Mouse (Mus musculus): Measurements from ENCODE around the gene Cdh6. TPM values are rescaled to one million over a fixed set of nuclear protein-coding genes. Genes with fewer than 3 reads are reported as not detected.

The Cdh6 gene
- polyA plus RNA-seq, 1 experiment from 2014 or later = 17.9 TPM

DNA sequence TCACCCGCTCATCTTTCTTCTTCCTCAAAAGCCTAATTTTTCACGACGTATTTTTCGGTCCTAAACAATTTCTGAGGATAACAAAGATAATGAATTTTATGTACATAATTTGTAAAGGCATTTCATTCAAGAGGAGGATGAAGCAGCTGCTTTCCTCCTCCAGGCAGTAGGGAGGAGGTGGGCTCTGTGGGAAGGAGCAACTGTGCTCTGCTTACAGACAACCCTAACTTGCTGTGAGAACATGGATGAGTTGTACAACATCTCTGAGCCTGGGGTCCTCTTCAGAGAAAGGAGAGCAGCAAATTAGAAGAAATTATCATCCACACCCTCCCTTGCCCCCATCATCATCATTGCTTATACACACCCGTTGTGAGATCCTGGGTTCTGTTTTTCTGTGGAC lies 33.8 kb downstream of the Cdh6 start:
- WGBS = 59% methylated on average over 5 of the region's 5 CpGs
- H3K27me3 ChIP-seq = no peaks in the 10 kb centered on the region

DNA sequence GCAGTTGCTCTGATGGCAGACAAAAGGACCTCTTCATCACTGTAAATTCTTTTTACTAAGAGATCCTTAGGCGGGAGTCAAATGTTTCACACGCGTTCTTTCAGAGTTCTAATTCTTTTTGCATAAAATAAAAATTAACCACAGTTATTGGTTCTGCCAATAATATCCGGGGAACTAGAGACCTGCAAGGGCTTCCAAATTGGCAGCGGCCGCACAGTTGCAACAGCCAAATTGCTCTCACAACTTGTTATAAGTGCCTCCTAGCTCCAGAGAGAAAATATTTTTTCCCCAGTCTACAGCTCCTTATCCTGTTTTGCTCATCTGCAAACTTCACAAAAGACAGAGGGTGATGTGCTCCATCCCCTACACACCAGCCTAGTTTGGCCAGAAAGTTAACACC lies 36.3 kb downstream of the Cdh6 start:
- H3K9ac ChIP-seq = no peak overlapping the region
- no peaks in the 10 kb centered on the region for H3K27me3 ChIP-seq
- no peak overlapping the region for H3K27ac ChIP-seq (replicated peaks)
- WGBS = 72% methylated on average over 6 of the region's 6 CpGs
- peaks cover 8% of the 10 kb centered on the region for H3K4me1 ChIP-seq (replicated peaks)
- no peak overlapping the region for H3K4me2 ChIP-seq
- no peaks in the 10 kb centered on the region for H3K36me3 ChIP-seq
- H3K4me3 ChIP-seq = no peak overlapping the region
- ATAC-seq (ENCODE audit: low FRiP score, low read depth) = no peak
- no peaks in the 10 kb centered on the region for H3K9me3 ChIP-seq

More for the DNA sequence above, 33.8 kb downstream of the Cdh6 start:
- Histone ChIP-seq H3K4me1 (replicated peaks) (peaks cover 8% of the 10 kb centered on the region), H3K4me3 (no peak overlapping the region), H3K27ac (replicated peaks) (no peak overlapping the region), H3K4me2 (no peak overlapping the region), H3K36me3 (no peaks in the 10 kb centered on the region), H3K9ac (no peak overlapping the region), H3K9me3 (no peaks in the 10 kb centered on the region)
- ATAC-seq (ENCODE audit: low FRiP score, low read depth) = no peak

DNA sequence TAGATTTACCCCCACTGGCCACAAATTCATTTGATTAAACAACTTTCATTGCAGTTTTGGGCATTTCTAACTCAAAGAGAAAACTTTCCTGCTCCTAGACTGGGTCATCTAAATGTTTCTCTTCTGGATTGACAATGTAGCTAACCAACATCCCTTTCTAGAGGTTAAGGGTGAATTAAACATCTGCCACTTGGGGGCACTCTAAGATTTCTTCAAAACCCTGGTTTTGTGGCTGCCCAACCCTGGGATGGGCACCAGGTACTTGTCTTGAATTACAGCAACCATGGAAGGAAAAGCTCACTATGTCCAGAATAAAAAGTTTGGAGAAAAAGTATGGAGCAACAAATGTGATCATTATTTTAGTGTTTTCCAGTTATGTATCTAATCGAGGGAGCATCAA lies 39.4 kb downstream of the Cdh6 start:
- H3K4me1 ChIP-seq (replicated peaks) = peaks cover 8% of the 10 kb centered on the region; the same call in 1 of the 2 replicates
- WGBS = 71% methylated on average over 1 of the region's 1 CpGs
- ATAC-seq (ENCODE audit: low FRiP score, low read depth) = no peak

DNA sequence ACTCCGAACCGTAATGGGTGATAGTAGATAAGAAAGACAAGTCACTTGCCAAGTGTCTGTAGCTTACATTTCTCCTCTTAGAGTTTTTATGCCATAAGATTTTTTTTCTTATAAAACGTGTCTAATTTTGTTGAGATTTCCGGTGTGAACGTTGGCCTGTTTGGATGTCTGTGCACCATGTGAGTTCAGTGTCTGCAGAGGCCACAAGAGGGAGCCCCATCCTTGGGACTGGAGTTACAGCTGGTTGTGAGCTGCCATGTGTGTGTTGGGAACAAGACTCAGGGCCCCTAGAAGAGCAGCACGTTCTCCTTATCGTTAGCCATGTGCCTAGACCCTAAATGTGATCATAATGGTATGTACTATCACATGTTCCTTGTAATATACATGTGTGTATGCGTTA lies 40.1 kb downstream of the Cdh6 start:
- WGBS = 96% methylated on average over 8 of the region's 8 CpGs

More for the DNA sequence above, 39.4 kb downstream of the Cdh6 start:
- H3K9ac ChIP-seq = no peak overlapping the region
- H3K27me3 ChIP-seq = no peaks in the 10 kb centered on the region
- H3K27ac ChIP-seq (replicated peaks) = no peak overlapping the region
- H3K4me3 ChIP-seq = no peak overlapping the region
- no peak overlapping the region for H3K4me2 ChIP-seq
- no peaks in the 10 kb centered on the region for H3K36me3 ChIP-seq
- H3K9me3 ChIP-seq = no peaks in the 10 kb centered on the region

DNA sequence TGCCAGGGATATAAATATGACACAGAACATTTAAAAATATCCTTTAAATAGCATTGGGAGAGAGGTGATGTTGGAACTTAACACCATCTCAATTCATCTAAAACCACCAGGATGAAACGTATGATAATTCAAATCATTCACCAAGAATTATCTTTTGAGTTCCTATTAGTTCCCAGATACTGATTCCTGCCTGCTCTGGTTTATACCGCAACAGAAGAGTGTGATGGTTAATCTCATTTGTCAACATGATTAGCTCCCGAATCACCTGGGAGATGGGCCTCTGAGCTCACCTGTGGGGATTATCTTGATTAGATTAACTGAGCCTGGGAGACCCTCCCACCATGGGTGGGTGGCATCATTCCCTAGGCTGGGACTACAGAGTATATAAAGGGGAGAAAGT lies 41.0 kb downstream of the Cdh6 start:
- no peak overlapping the region for H3K4me2 ChIP-seq
- no peaks in the 10 kb centered on the region for H3K36me3 ChIP-seq
- H3K27ac ChIP-seq (replicated peaks) = no peak overlapping the region
- no peak overlapping the region for H3K4me3 ChIP-seq
- H3K4me1 ChIP-seq (replicated peaks) = peaks cover 7% of the 10 kb centered on the region; the same call in 1 of the 2 replicates
- H3K9me3 ChIP-seq = no peaks in the 10 kb centered on the region
- ATAC-seq (ENCODE audit: low FRiP score, low read depth) = no peak
- WGBS = 94% methylated on average over 3 of the region's 3 CpGs
- no peak overlapping the region for H3K9ac ChIP-seq
- no peaks in the 10 kb centered on the region for H3K27me3 ChIP-seq

More for the DNA sequence above, 40.1 kb downstream of the Cdh6 start:
- no peaks in the 10 kb centered on the region for H3K9me3 ChIP-seq
- no peak overlapping the region for H3K4me2 ChIP-seq
- H3K4me1 ChIP-seq (replicated peaks) = peaks cover 8% of the 10 kb centered on the region; the same call in 1 of the 2 replicates
- no peaks in the 10 kb centered on the region for H3K27me3 ChIP-seq
- H3K9ac ChIP-seq = no peak overlapping the region
- H3K36me3 ChIP-seq = no peaks in the 10 kb centered on the region
- no peak for ATAC-seq (ENCODE audit: low FRiP score, low read depth)
- H3K27ac ChIP-seq (replicated peaks) = no peak overlapping the region
- H3K4me3 ChIP-seq = no peak overlapping the region

DNA sequence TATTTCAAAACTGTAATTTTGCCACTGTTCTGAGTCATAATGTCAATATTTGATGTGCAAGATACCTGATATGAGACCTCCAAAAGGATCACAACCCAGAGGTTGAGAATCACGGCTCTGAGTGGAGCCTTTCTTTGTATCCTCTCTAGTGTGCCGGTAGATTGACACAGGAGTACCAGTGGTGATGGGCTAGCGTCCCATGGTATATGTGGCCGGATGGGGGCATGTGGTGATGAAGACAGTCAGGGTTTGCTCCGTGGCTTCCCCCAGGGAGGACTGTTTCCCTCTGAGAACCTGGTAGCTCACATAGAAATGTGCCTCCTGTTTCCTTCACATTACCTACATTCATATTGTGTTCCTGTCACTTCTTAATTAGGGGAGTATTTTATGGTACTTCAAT lies 43.2 kb downstream of the Cdh6 start:
- no peaks in the 10 kb centered on the region for H3K27me3 ChIP-seq
- no peak overlapping the region for H3K4me3 ChIP-seq
- 81% methylated on average over 5 of the region's 5 CpGs for WGBS
- ATAC-seq (ENCODE audit: low FRiP score, low read depth) = no peak
- no peak overlapping the region for H3K4me2 ChIP-seq
- H3K9me3 ChIP-seq = no peaks in the 10 kb centered on the region
- H3K36me3 ChIP-seq = no peaks in the 10 kb centered on the region
- H3K9ac ChIP-seq = no peak overlapping the region
- no peak overlapping the region for H3K27ac ChIP-seq (replicated peaks)
- no peaks in the 10 kb centered on the region for H3K4me1 ChIP-seq (replicated peaks)

DNA sequence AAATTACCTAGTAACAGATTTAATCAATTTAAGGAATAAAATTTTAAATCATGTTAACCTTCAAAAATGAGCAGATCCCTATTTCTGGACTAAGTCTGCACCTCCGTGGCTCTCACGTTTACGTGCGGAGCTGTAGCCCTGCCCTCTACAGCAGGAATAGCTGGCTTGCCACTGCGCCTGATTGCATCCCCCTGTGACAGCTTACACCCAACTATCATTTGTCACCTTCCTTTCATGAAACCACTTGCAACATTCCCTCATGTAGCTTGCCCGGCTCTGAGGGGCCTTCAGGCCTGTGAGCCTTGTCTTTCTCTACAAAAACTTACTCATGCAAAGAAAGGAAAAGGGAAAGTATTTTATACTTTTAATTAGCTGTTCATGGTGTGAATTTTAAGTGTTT lies 73.1 kb downstream of the Cdh6 start:
- Histone ChIP-seq H3K27ac (replicated peaks) (no peak overlapping the region), H3K4me2 (no peak overlapping the region), H3K4me3 (no peak overlapping the region), H3K9me3 (no peaks in the 10 kb centered on the region), H3K4me1 (replicated peaks) (no peaks in the 10 kb centered on the region), H3K36me3 (no peaks in the 10 kb centered on the region), H3K9ac (no peak overlapping the region), H3K27me3 (no peaks in the 10 kb centered on the region)
- WGBS = 68% methylated on average over 6 of the region's 6 CpGs
- no peak for ATAC-seq (ENCODE audit: low FRiP score, low read depth)

DNA sequence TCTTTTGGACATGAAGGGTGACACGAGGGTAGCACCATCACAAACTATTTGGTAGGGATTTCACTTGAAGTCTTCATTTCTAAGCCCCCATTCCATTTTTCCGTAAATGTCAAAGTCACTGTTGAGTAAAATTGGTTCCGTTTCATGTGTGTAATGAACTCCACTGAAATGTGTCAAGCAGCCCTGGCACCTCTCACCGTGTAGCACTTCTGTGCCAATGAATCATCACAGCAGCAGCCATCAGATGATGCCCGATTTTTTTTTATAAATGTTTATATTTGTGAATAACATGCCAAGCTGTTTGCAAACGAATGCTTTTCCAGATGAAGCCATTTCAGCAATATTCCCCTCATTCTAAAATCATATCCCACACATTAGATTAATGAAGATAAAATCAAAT lies 75.6 kb downstream of the Cdh6 start:
- Histone ChIP-seq H3K4me2 (no peak overlapping the region), H3K27me3 (no peaks in the 10 kb centered on the region), H3K4me1 (replicated peaks) (peaks cover 13% of the 10 kb centered on the region), H3K9ac (no peak overlapping the region), H3K36me3 (no peaks in the 10 kb centered on the region), H3K27ac (replicated peaks) (no peak overlapping the region), H3K4me3 (no peak overlapping the region), H3K9me3 (no peaks in the 10 kb centered on the region)
- WGBS = 72% methylated on average over 6 of the region's 6 CpGs
- ATAC-seq (ENCODE audit: low FRiP score, low read depth) = no peak

DNA sequence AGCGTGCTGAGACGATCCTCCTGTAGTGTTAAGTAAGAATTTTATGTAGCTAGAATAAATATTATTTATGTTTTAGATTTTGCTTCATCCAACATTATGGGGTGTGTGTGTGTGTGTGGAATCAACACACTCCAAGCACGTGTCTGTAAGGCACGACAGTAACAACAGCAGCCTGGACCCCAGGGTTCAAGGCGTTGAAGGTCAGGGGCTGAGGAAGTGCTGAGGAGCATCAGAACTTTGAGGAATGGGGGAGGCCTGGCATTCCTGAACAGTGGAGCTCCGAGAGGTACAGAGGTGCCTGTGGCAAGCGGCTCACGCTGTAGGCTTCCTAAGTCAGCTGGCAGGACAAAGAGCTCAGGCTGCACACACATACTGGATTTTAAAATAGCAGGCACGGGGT lies 78.1 kb downstream of the Cdh6 start:
- H3K27me3 ChIP-seq = no peaks in the 10 kb centered on the region
- no peak overlapping the region for H3K27ac ChIP-seq (replicated peaks)
- no peak for ATAC-seq (ENCODE audit: low FRiP score, low read depth)
- no peak overlapping the region for H3K9ac ChIP-seq
- 62% methylated on average over 9 of the region's 9 CpGs for WGBS
- H3K4me3 ChIP-seq = no peak overlapping the region
- no peak overlapping the region for H3K4me2 ChIP-seq
- H3K9me3 ChIP-seq = no peaks in the 10 kb centered on the region
- no peaks in the 10 kb centered on the region for H3K36me3 ChIP-seq
- H3K4me1 ChIP-seq (replicated peaks) = peaks cover 13% of the 10 kb centered on the region

DNA sequence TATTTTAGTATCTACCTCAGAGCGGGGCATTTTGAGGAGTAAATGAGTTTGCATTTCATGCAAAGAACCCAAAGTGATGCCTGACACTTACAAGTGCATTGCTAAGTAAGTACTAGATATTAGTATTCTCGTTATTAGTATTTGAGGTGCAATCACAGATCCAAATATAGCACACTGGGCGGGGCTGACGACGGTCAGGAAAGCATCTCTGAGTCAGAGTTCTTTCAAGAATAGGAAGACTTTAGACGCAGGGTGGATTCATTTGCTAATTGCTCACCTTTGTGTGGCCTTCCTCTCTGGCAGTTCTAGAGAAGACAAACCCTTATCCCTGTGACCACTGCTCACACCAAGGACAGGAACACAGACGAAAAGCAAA lies 78.6 kb downstream of the Cdh6 start:
- Histone ChIP-seq H3K36me3 (no peaks in the 10 kb centered on the region), H3K4me3 (no peak overlapping the region), H3K9me3 (no peaks in the 10 kb centered on the region), H3K4me2 (no peak overlapping the region), H3K27me3 (no peaks in the 10 kb centered on the region), H3K4me1 (replicated peaks) (peaks cover 13% of the 10 kb centered on the region), H3K27ac (replicated peaks) (no peak overlapping the region), H3K9ac (no peak overlapping the region)
- WGBS = 67% methylated on average over 7 of the region's 7 CpGs
- ATAC-seq (ENCODE audit: low FRiP score, low read depth) = no peak

DNA sequence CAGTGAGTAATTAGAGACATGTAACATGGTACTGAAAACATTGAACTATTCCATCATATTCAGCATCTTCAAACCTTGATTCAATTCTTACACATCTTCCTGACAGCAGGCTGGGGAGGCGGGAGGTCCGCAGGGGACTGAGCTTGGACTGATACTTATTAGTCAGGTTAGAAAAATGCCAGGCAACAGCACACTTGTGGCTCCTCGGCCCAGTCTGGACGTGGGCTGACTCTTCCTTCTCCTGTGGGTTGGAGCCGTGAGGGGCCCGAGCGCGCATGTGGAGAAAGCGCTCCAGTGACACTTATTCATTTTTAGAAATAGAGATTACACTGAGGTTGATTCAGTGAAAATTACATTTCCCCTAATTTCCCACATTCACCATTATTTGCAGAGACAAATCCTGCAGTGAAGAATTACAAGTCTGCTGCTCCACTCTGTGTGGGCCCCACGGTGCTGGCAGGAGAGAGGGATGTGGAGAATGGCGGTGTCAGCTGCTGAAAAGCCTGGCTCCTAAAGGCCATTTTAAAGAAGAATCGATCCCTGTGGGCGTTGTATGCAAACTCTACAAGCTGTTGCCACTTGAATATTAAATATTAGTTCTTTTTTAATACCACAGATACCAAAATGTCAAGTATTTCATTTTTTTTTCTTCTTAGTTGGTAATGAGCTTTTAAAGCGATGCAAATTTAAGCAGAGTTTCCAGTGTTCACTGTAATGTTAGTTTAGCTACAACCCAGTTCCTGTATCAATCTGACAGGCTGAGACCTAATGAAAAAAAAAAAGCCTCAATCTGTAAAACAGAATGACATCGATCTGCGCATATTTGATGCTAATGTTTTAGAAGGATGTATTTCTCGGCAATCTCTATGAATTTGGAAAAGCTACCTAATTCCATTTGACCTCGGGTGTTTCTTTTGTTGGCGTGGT lies 79.3 kb downstream of the Cdh6 start:
- Histone ChIP-seq H3K27me3 (no peaks in the 10 kb centered on the region), H3K9ac (no peak overlapping the region), H3K36me3 (no peaks in the 10 kb centered on the region), H3K4me1 (replicated peaks) (peaks cover 13% of the 10 kb centered on the region), H3K4me3 (no peak overlapping the region), H3K4me2 (no peak overlapping the region), H3K27ac (replicated peaks) (peak overlapping the region; percentile 49; the same call in 1 of the 2 replicates), H3K9me3 (no peaks in the 10 kb centered on the region)
- WGBS = 58% methylated on average over 19 of the region's 19 CpGs
- 0 out of 2 replicates have a peak, but pooled peaks have one; percentile 72 for ATAC-seq (ENCODE audit: low FRiP score, low read depth)

DNA sequence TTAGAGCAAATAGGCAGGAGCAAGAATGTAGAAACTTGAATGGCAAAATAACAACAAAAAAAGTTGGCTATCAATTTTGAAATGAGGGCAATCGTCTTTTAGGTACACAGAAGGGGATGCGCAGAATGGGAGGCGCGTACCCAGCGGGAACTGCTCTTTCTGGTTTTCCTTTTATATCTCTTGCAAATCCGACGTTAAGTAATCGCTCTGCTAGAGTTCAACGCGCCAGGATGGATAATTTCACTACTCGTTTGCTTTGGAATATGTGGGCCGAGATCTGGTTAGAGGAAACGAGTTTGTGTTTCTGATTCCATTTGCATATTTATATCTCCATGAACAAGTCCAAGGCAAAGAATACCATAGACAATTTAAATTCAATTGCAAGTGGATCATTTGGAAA lies 81.4 kb downstream of the Cdh6 start:
- Histone ChIP-seq H3K36me3 (no peaks in the 10 kb centered on the region), H3K27me3 (no peaks in the 10 kb centered on the region), H3K4me2 (no peak overlapping the region), H3K27ac (replicated peaks) (no peak overlapping the region), H3K9ac (no peak overlapping the region), H3K4me1 (replicated peaks) (peaks cover 13% of the 10 kb centered on the region), H3K4me3 (no peak overlapping the region), H3K9me3 (no peaks in the 10 kb centered on the region)
- 82% methylated on average over 13 of the region's 13 CpGs for WGBS
- no peak for ATAC-seq (ENCODE audit: low FRiP score, low read depth)

Measured in hindbrain, embryonic 15.5 days (tissue).